Mouse (Mus musculus): ENCODE data around the gene Pik3c2b. TPM values are rescaled to one million over a fixed set of nuclear protein-coding genes. Genes with fewer than 3 reads are reported as not detected.

Pik3c2b gene
- polyA plus RNA-seq (2014; fragmentation: Nextera tagmentation; extraction: Ambion mirVana) = 10.7 and 13.8 TPM in 2 replicates

GRCm38 (mm10) chr1:133045011-133045860 is at the start of gene Pik3c2b:
Pik3c2b (plus strand) TSS chr1:133045667.
- Histone ChIP-seq H3K36me3 (ENCODE audit: control insufficient read depth, insufficient read depth, low read length) (no peaks in the 10 kb centered on the region), H3K4me1 (ENCODE audit: control insufficient read depth, insufficient read depth, low read length) (peaks cover 17% of the 10 kb centered on the region), H3K9ac (replicated peaks; ENCODE audit: low read depth, low read length) (peak within 1 kb of the TSS; percentile 71), H3K27ac (ENCODE audit: low read length) (peak within 1 kb of the TSS; percentile 84), H3K9me3 (ENCODE audit: control insufficient read depth, low read depth, low read length) (no peaks in the 10 kb centered on the region), H3K4me3 (ENCODE audit: low read depth, low read length) (peak within 1 kb of the TSS; percentile 62), H3K27me3 (ENCODE audit: control insufficient read depth, insufficient read depth, low read length) (no peaks in the 10 kb centered on the region), H3K4me2 (replicated peaks; ENCODE audit: low read depth, low read length) (peak within 1 kb of the TSS; percentile 72)
- 1% methylated on average over 15 of the region's 15 CpGs for WGBS
- ATAC-seq (ENCODE audit: insufficient number of reproducible peaks, insufficient read depth, low FRiP score, low read depth) = no peak

- no peak overlapping the region for H3K4me3 ChIP-seq (ENCODE audit: low read depth, low read length)
- peaks cover 74% of the 10 kb centered on the region for H3K36me3 ChIP-seq (ENCODE audit: control insufficient read depth, insufficient read depth, low read length)
- H3K4me2 ChIP-seq (replicated peaks; ENCODE audit: low read depth, low read length) = no peak overlapping the region
- no peaks in the 10 kb centered on the region for H3K9me3 ChIP-seq (ENCODE audit: control insufficient read depth, low read depth, low read length)
- 94% methylated on average over 6 of the region's 6 CpGs for WGBS
- no peaks in the 10 kb centered on the region for H3K4me1 ChIP-seq (ENCODE audit: control insufficient read depth, insufficient read depth, low read length)
- no peak overlapping the region for H3K27ac ChIP-seq (ENCODE audit: low read length)
- H3K27me3 ChIP-seq (ENCODE audit: control insufficient read depth, insufficient read depth, low read length) = no peaks in the 10 kb centered on the region
- no peak for ATAC-seq (ENCODE audit: insufficient number of reproducible peaks, insufficient read depth, low FRiP score, low read depth)
- no peak overlapping the region for H3K9ac ChIP-seq (replicated peaks; ENCODE audit: low read depth, low read length)
Measured at GRCm38 (mm10) chr1:133000347-133000746, 45.1 kb upstream of the Pik3c2b start.

- Histone ChIP-seq H3K4me2 (replicated peaks; ENCODE audit: low read depth, low read length) (no peak overlapping the region), H3K36me3 (ENCODE audit: control insufficient read depth, insufficient read depth, low read length) (peaks cover 70% of the 10 kb centered on the region), H3K4me1 (ENCODE audit: control insufficient read depth, insufficient read depth, low read length) (no peaks in the 10 kb centered on the region), H3K4me3 (ENCODE audit: low read depth, low read length) (no peak overlapping the region), H3K27ac (ENCODE audit: low read length) (no peak overlapping the region), H3K9ac (replicated peaks; ENCODE audit: low read depth, low read length) (no peak overlapping the region), H3K27me3 (ENCODE audit: control insufficient read depth, insufficient read depth, low read length) (no peaks in the 10 kb centered on the region), H3K9me3 (ENCODE audit: control insufficient read depth, low read depth, low read length) (no peaks in the 10 kb centered on the region)
- WGBS = 75% methylated on average over 3 of the region's 3 CpGs
- no peak for ATAC-seq (ENCODE audit: insufficient number of reproducible peaks, insufficient read depth, low FRiP score, low read depth)
Measured at GRCm38 (mm10) chr1:133006571-133006970, 38.9 kb upstream of the Pik3c2b start.

GRCm38 (mm10) chr1:133011955-133012841 is 33.3 kb upstream of the Pik3c2b start:
- Histone ChIP-seq H3K9ac (replicated peaks; ENCODE audit: low read depth, low read length) (no peak overlapping the region), H3K9me3 (ENCODE audit: control insufficient read depth, low read depth, low read length) (no peaks in the 10 kb centered on the region), H3K36me3 (ENCODE audit: control insufficient read depth, insufficient read depth, low read length) (peaks cover 55% of the 10 kb centered on the region), H3K27ac (ENCODE audit: low read length) (no peak overlapping the region), H3K27me3 (ENCODE audit: control insufficient read depth, insufficient read depth, low read length) (no peaks in the 10 kb centered on the region), H3K4me2 (replicated peaks; ENCODE audit: low read depth, low read length) (no peak overlapping the region), H3K4me1 (ENCODE audit: control insufficient read depth, insufficient read depth, low read length) (no peaks in the 10 kb centered on the region), H3K4me3 (ENCODE audit: low read depth, low read length) (no peak overlapping the region)
- WGBS = 88% methylated on average over 11 of the region's 13 CpGs
- no peak for ATAC-seq (ENCODE audit: insufficient number of reproducible peaks, insufficient read depth, low FRiP score, low read depth)

GRCm38 (mm10) chr1:133013331-133013730 is 32.1 kb upstream of the Pik3c2b start:
- H3K4me1 ChIP-seq (ENCODE audit: control insufficient read depth, insufficient read depth, low read length) = no peaks in the 10 kb centered on the region
- H3K9me3 ChIP-seq (ENCODE audit: control insufficient read depth, low read depth, low read length) = no peaks in the 10 kb centered on the region
- no peak for ATAC-seq (ENCODE audit: insufficient number of reproducible peaks, insufficient read depth, low FRiP score, low read depth)
- H3K9ac ChIP-seq (replicated peaks; ENCODE audit: low read depth, low read length) = no peak overlapping the region
- H3K36me3 ChIP-seq (ENCODE audit: control insufficient read depth, insufficient read depth, low read length) = peaks cover 52% of the 10 kb centered on the region
- H3K4me2 ChIP-seq (replicated peaks; ENCODE audit: low read depth, low read length) = no peak overlapping the region
- no peak overlapping the region for H3K4me3 ChIP-seq (ENCODE audit: low read depth, low read length)
- no peak overlapping the region for H3K27ac ChIP-seq (ENCODE audit: low read length)
- no peaks in the 10 kb centered on the region for H3K27me3 ChIP-seq (ENCODE audit: control insufficient read depth, insufficient read depth, low read length)

GRCm38 (mm10) chr1:133014196-133014595 is 31.3 kb upstream of the Pik3c2b start:
- WGBS = 94% methylated on average over 1 of the region's 1 CpGs
- Histone ChIP-seq H3K4me3 (ENCODE audit: low read depth, low read length) (no peak overlapping the region), H3K36me3 (ENCODE audit: control insufficient read depth, insufficient read depth, low read length) (peaks cover 52% of the 10 kb centered on the region)

GRCm38 (mm10) chr1:133016775-133017428 is 28.6 kb upstream of the Pik3c2b start:
- WGBS = 95% methylated on average over 9 of the region's 9 CpGs
- Histone ChIP-seq H3K4me3 (ENCODE audit: low read depth, low read length) (no peak overlapping the region), H3K36me3 (ENCODE audit: control insufficient read depth, insufficient read depth, low read length) (peaks cover 38% of the 10 kb centered on the region), H3K9ac (replicated peaks; ENCODE audit: low read depth, low read length) (no peak overlapping the region), H3K27me3 (ENCODE audit: control insufficient read depth, insufficient read depth, low read length) (no peaks in the 10 kb centered on the region), H3K4me1 (ENCODE audit: control insufficient read depth, insufficient read depth, low read length) (0 out of 2 replicates have a peak, but pooled peaks cover 3% of the 10 kb centered on the region), H3K27ac (ENCODE audit: low read length) (no peak overlapping the region), H3K9me3 (ENCODE audit: control insufficient read depth, low read depth, low read length) (no peaks in the 10 kb centered on the region), H3K4me2 (replicated peaks; ENCODE audit: low read depth, low read length) (no peak overlapping the region)
- no peak for ATAC-seq (ENCODE audit: insufficient number of reproducible peaks, insufficient read depth, low FRiP score, low read depth)

More at GRCm38 (mm10) chr1:133014196-133014595, 31.3 kb upstream of the Pik3c2b start:
- no peak for ATAC-seq (ENCODE audit: insufficient number of reproducible peaks, insufficient read depth, low FRiP score, low read depth)
- H3K9me3 ChIP-seq (ENCODE audit: control insufficient read depth, low read depth, low read length) = no peaks in the 10 kb centered on the region
- H3K9ac ChIP-seq (replicated peaks; ENCODE audit: low read depth, low read length) = no peak overlapping the region
- H3K27ac ChIP-seq (ENCODE audit: low read length) = no peak overlapping the region
- no peak overlapping the region for H3K4me2 ChIP-seq (replicated peaks; ENCODE audit: low read depth, low read length)
- no peaks in the 10 kb centered on the region for H3K4me1 ChIP-seq (ENCODE audit: control insufficient read depth, insufficient read depth, low read length)
- no peaks in the 10 kb centered on the region for H3K27me3 ChIP-seq (ENCODE audit: control insufficient read depth, insufficient read depth, low read length)

GRCm38 (mm10) chr1:133018580-133018979 is 26.9 kb upstream of the Pik3c2b start:
- Histone ChIP-seq H3K9me3 (ENCODE audit: control insufficient read depth, low read depth, low read length) (no peaks in the 10 kb centered on the region), H3K4me2 (replicated peaks; ENCODE audit: low read depth, low read length) (no peak overlapping the region), H3K36me3 (ENCODE audit: control insufficient read depth, insufficient read depth, low read length) (peaks cover 32% of the 10 kb centered on the region), H3K4me1 (ENCODE audit: control insufficient read depth, insufficient read depth, low read length) (0 out of 2 replicates have a peak, but pooled peaks cover 3% of the 10 kb centered on the region), H3K27ac (ENCODE audit: low read length) (no peak overlapping the region), H3K4me3 (ENCODE audit: low read depth, low read length) (no peak overlapping the region), H3K27me3 (ENCODE audit: control insufficient read depth, insufficient read depth, low read length) (no peaks in the 10 kb centered on the region), H3K9ac (replicated peaks; ENCODE audit: low read depth, low read length) (no peak overlapping the region)
- WGBS = 78% methylated on average over 2 of the region's 2 CpGs
- ATAC-seq (ENCODE audit: insufficient number of reproducible peaks, insufficient read depth, low FRiP score, low read depth) = no peak

Measured in stomach, embryonic 14.5 days (tissue).